Mouse (Mus musculus) large intestine, adult 2 months (tissue): Measurements from ENCODE around the gene Vmn1r83. TPM values are rescaled to one million over a fixed set of nuclear protein-coding genes. Genes with fewer than 3 reads are reported as not detected.

Experiments used
- DNase-seq: peaks from one replicate; pipeline ENCODE4 v3.0.0-alpha.2; 2012; ENCODE audit warnings: low read depth, low spot score
- WGBS: fragments of 180-500 bp; shearing (Covaris S2); methylation state at CpG from one replicate; pipeline ENCODE4 v1.1.7; 2018; 5-methylcytosine and 5-hydroxymethylcytosine counted together
- polyA plus RNA-seq: library from polyadenylated mRNA; depleted of rRNA; stranded (reverse); fragments of >200 nt; gene quantifications from 2 replicates; pipeline ENCODE4 v1.2.3, GENCODE M21; 2012; rRNA removed

Gene Vmn1r83
- polyA plus RNA-seq, result not detected in 2 replicates

DNA sequence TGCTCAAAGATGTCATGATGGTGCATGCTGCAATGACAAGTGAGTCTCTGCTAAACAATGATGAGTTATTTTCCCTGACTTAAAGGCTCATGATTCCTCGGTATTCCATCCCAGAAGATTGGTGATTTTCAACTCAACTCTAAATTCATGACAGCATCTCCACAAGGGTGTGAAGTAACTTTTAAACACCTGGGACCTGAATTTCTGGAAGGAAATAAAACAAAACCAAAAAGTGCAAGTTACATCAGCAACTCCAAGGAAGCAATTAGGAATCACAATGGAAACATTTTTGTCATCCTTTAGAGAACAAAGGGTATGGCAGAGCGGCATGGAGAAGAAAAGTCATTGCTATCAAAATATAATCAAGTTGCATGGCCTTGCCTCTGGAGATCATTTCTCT lies at the start of gene Vmn1r83:
Gene Vmn1r83, minus strand, starts transcription at position 101 of the 400 bp plus-strand sequence.
- WGBS, result 86% methylated on average over 2 of the region's 2 CpGs
- DNase-seq, result no peak

DNA sequence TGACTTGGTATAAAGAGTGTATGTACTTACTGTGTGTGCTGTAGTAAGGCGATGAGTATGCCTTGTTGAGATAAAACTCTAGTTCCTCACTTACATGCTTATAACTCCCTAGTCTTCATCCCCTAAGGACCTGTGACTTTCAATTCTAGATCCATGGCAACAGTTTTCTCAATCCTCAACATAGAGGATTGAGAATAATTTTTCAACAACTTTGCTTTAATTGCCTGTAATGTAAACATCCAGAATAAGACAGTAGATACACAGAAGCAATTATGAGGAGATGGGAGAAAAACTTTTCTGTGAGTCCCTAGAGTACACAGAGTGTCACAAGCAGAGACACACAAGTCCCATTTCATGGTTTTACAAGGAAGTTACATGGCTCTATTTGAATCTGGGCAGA lies 39.9 kb upstream of the Vmn1r83 start, which contains the start of gene Vmn1r84:
Gene Vmn1r84, minus strand, starts transcription at position 101 of the 400 bp plus-strand sequence.
- DNase-seq, result no peak
- 60% methylated on average over 1 of the region's 1 CpGs for WGBS

DNA sequence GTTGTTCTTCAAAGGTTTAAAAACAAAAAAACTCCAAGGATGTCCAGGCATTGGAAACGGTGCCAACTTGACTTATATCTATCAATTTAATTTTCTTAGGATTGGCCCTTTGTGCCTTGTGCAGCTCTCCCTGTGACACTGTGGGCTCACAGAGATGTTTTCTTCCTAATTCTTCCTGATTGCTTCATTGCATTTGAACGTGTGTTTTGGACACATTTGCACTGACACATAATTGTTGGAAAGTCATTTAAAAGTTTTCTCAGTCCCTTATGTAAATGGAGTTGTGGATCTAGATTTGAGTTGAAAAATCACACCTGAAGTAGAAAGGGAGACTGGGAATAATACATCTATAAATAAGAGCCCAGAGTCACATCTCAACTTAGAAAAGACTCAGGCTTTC lies 29.2 kb downstream of the Vmn1r83 start, which contains the start of gene Vmn1r82:
Gene Vmn1r82, plus strand, starts transcription at position 301 of the 400 bp plus-strand sequence.
- 46% methylated on average over 2 of the region's 2 CpGs for WGBS
- no peak for DNase-seq

Other genes starting within 250 kb of the Vmn1r83 start
- gene Vmn1r78, start 179.2 kb downstream of the Vmn1r83 start, polyA plus RNA-seq, result not detected in 2 replicates
- not detected in 2 replicates for gene Vmn1r79, start 158.2 kb downstream of the Vmn1r83 start, polyA plus RNA-seq
- gene Vmn1r80, start 140.2 kb downstream of the Vmn1r83 start, polyA plus RNA-seq, result not detected in 2 replicates
- not detected in 2 replicates for gene Vmn1r81, start 61.2 kb downstream of the Vmn1r83 start, polyA plus RNA-seq
- not detected in 2 replicates for gene Vmn1r82, start 29.1 kb downstream of the Vmn1r83 start, polyA plus RNA-seq
- not detected in 2 replicates for gene Vmn1r84, start 39.8 kb upstream of the Vmn1r83 start, polyA plus RNA-seq
- gene Zfp551, start 93.3 kb upstream of the Vmn1r83 start, polyA plus RNA-seq, result 0.26 and 0.51 TPM in 2 replicates
- 1.5 and 1.8 TPM in 2 replicates for gene Zfp606, start 148.8 kb upstream of the Vmn1r83 start, polyA plus RNA-seq
- not detected in 2 replicates for gene 2900092C05Rik, start 183.0 kb upstream of the Vmn1r83 start, polyA plus RNA-seq